Mouse (Mus musculus): ENCODE measurements around the gene Kalrn. TPM values are rescaled to one million over a fixed set of nuclear protein-coding genes. Genes with fewer than 3 reads are reported as not detected.
A peak's percentile ranks its signal among the peaks of the same experiment; 100 is the strongest.

The Kalrn gene
- total RNA-seq, 2 experiments from 2014 or later = 29.5 to 33.7 TPM

- no peak for DNase-seq
- intact Hi-C loops (cut with DNase I) = no loop called here
These were observed 541.2 kb downstream of the Kalrn start for GRCm38 (mm10) chr16:34032011-34032645.

- no peak for DNase-seq
- intact Hi-C loops (cut with DNase I) = no loop called here
These were observed 541.8 kb downstream of the Kalrn start for GRCm38 (mm10) chr16:34031565-34031964.

DNA sequence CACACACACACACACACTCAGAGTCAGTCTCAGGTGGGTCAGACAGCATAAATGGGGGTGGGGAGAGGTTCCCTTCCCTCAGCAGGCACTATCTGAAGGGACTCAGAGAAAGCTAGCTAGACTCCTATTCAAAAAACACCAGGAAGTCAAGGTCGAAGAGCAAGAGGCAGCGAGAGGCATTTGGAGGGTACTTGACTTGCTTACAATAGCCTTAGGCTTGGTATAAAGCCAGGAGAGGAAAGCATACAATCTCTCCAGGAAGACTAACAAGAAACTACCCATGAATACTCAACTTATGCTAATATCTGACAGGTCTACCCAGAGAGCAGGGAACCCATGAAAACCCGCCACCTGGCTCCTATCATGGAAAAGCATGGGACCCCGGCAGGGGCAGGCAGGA lies 543.0 kb downstream of the Kalrn start:
- no peak for DNase-seq
- intact Hi-C loops (cut with DNase I) = no loop called here

DNA sequence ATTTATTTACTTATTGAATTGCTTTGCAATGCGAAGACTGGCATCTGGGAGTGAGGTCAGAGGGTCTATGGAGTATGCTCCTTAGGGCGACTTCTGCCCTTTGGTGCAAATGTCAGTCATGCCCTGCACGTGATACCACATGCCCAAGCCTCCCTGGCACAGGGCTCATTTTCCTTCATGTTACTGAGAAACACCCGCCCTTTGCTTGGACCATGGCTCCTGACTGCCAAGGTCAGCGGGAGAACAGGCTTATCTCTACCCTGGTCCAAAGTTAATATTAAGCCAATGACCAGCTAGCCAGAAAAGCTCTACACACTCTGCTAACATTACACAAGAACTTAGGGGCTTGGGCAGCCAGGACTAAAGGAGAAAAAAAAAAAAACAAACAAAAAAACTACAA lies 543.5 kb downstream of the Kalrn start:
- intact Hi-C loops (cut with DNase I) = no loop called here
- peak; percentile 30 to 42 for DNase-seq

DNA sequence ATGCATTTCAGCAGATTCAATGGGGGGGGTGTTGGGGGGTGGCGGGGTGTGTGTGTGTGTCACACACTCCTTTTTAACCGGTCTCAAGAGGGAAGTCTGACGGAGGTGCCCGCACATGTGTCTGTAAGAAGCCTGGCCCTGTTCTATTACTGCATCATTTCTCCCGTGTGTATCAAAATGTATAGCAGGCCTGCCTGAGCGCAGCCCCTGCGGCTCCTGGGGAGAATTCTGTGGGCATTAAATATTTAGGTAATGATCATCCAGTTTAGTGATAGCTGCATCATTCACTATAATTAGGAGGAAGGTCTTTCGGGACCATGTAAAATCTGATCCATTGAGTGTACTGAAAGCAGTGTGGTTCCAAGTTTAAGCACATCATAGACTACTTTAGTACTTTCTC lies 556.1 kb downstream of the Kalrn start:
- DNase-seq = no peak
- intact Hi-C loops (cut with DNase I) = no loop called here

DNA sequence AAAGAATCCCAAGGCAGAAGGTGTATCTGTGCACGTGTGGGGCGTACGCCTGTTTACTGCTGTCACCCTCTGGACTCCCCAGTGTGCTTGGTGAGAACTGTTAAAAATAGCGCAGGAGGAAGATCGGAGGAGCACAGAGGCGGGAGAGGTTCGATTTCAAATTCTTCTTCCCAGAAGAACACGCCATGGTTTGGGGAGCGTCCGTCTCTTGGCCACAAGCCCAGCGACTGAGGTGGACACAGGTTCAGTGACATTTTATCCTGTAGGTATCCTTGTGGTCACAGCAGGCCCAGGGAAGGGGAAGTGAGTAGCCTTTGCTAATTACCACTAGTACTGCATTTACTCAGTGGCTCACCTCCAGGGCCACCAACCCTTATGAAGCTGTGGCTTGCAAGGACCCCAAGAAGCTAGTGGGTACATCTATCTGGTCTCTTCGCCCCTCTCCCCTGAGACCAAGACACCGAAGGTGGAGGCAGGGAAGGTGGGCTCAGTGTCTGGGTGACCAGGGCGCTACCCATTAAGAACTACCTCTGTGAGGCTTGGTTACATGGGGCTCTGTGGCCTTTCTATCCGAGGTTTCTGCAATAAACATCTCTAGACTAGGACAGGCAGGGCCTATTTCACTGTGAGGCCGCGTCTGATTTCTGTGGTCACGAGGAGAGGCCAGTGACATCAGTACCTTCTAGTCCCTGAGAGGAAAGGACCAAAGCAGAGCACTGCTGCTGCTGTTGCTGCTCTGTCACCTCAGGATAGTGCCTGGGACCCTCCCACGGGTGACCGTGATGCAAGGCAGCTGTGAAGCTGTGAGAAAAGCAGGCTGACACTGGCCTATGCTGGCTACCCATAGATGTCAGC lies 561.1 kb downstream of the Kalrn start:
- intact Hi-C loops (cut with DNase I) = loop anchor here (5.0 kb wide), 1 partner anchor 80 kb away; no protein-coding TSS in a partner anchor
- DNase-seq = no peak

DNA sequence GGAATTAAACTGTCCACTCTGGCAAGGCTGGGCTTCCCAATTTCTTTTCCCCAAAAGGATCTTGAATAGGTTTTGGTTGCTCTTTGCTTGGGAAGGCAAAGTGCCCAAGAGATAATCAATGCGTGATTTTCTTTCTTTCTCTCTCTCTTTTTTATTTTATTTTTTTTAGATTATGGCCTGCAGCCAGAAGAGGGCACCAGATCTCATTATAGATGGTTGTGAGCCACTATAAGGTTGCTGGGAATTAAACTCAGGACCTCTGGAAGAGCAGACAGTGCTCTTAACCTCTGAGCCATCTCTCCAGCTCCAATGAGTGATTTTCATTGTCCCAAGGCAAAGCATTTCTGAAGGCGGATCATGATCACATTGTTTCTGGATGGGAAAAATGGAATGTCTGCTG lies 563.8 kb downstream of the Kalrn start:
- intact Hi-C loops (cut with DNase I) = no loop called here

GRCm38 (mm10) chr16:34005986-34006385 lies 567.3 kb downstream of the Kalrn start:
- no peak for DNase-seq

More for the DNA sequence above, 563.8 kb downstream of the Kalrn start:
- DNase-seq = no peak

GRCm38 (mm10) chr16:34004128-34004578 lies 569.2 kb downstream of the Kalrn start:
- intact Hi-C loops (cut with DNase I) = no loop called here
- DNase-seq = peak; percentile 45 to 56

More at GRCm38 (mm10) chr16:34005986-34006385, 567.3 kb downstream of the Kalrn start:
- intact Hi-C loops (cut with DNase I) = no loop called here

GRCm38 (mm10) chr16:34003566-34004127 lies 569.7 kb downstream of the Kalrn start:
- intact Hi-C loops (cut with DNase I) = no loop called here
- DNase-seq = no peak

DNA sequence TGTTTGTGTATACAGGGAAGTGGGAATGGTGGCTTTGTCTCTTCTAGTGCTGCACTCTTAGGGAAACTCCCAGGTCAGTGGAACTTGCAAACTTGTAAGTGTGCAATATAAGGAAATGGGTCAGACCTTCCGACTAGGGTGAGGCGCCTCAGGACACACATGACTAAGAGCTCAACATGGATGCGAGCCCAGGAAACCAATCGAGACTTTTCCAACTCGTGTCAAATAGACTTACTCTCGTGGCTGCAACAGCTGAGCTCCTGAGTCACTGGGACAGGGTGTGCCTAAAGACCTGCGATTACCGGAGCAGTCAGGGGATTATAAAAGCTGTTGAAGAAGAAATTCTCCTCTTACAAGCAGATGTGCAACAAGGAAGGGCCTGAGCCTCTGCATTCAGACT lies 572.6 kb downstream of the Kalrn start:
- intact Hi-C loops (cut with DNase I) = loop anchor here (1.0 kb wide), 1 partner anchor 112 kb away; no protein-coding TSS in a partner anchor
- DNase-seq = peak in 1 of 2 experiments; percentile 22

DNA sequence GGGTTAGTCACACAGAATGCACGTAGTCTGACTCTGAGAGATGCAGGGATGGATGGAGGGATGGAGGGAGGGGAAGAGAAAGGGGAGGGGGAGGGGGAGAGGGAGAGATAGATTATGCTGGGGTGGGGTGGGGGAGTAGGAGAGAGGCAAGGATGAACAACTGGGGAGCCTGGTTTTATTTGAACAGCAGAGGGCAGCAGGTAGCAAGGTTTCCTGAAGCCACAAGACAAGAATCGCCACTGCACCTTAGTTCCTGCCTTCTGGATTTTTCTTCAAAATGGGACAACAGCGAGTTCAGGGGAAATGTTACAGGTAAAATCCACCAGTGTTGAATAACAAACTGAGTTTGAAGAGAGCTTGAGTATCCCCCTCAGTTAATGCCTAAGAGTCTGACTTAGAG lies 573.9 kb downstream of the Kalrn start:
- DNase-seq = peak; percentile 52 to 75
- intact Hi-C loops (cut with DNase I) = no loop called here

DNA sequence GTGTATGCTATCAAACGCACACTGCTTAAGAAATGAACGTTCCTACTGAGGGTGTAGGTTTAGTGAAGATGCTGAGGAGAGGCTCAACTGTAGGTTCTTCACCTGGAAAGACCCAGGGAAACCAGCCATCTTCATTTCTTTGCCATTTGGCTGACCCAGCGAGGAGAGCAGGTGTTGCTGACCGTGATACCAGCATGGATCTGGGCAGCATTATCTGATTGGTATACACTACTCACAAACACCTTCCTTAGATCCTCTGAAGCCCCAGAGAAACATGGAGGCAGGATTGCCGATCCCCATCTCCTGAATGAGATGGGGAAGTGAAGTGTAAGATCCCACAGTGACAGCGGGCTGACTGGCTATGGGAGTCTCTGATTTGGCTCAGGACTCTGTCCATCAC lies 575.3 kb downstream of the Kalrn start:
- DNase-seq = no peak
- intact Hi-C loops (cut with DNase I) = no loop called here

- peak; percentile 55 to 73 for DNase-seq
- intact Hi-C loops (cut with DNase I) = loop anchor here (1.0 kb wide), 1 partner anchor 118 kb away; no protein-coding TSS in a partner anchor
These were observed 577.3 kb downstream of the Kalrn start for GRCm38 (mm10) chr16:33996030-33996429.

GRCm38 (mm10) chr16:33995496-33995895 lies 577.8 kb downstream of the Kalrn start:
- intact Hi-C loops (cut with DNase I) = no loop called here
- DNase-seq = no peak

DNA sequence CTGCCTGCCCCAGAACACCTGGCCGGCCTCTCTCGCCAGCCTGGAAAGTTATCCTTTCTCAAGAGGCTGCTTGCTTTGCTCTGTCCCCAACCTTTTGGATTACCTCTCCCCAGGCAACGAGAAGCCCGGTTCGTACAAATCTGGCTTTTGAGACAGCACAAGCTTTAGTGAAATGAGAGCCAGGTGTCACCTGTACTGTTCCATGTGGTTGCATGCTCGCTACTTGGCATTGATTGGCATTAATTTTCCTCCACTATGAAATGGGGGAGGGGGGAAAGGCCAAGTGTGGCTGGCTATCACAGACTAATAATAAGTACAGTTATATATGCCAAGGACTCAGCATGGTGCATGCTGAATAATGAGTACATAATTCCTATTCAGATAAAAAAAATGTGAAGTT lies 579.0 kb downstream of the Kalrn start:
- DNase-seq = no peak
- intact Hi-C loops (cut with DNase I) = no loop called here

DNA sequence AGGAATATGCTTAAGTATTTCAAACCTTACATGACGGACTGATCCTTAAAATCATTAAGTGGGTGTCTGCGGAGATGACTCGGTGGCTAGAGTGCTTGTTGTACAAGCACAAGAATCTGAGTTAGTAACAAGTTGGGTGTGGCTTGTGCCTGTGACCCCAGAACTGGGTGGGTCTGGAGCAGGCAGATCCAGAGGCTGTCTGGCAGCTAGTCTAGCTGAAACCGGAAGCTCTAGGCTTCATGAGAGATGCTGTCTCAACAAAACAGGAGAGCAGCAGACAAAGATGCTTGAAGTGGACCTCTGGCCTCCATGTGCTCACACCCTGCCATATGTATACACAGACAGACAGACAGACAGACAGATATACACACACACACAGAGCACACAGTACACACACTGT lies 582.6 kb downstream of the Kalrn start:
- intact Hi-C loops (cut with DNase I) = no loop called here
- no peak for DNase-seq

DNA sequence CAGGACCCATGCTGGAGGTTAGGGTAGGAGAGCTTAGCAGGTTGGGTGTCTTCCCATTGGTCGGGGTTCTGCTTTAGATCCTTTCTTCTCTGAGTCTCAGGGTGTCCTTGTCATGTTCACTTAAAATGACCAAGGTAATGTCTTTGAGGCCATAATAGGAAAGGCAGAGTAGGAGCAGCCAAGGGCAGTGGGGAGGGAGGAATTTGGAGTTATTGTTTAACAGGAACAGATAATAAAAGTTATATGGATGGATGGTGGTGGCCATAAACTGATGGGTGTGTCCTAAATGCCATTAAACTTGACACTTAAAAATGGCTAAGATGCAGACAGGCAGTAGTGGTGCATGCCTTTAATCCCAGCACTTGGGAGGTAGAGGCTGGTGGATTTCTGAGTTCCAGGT lies 584.2 kb downstream of the Kalrn start:
- no peak for DNase-seq
- intact Hi-C loops (cut with DNase I) = no loop called here

DNA sequence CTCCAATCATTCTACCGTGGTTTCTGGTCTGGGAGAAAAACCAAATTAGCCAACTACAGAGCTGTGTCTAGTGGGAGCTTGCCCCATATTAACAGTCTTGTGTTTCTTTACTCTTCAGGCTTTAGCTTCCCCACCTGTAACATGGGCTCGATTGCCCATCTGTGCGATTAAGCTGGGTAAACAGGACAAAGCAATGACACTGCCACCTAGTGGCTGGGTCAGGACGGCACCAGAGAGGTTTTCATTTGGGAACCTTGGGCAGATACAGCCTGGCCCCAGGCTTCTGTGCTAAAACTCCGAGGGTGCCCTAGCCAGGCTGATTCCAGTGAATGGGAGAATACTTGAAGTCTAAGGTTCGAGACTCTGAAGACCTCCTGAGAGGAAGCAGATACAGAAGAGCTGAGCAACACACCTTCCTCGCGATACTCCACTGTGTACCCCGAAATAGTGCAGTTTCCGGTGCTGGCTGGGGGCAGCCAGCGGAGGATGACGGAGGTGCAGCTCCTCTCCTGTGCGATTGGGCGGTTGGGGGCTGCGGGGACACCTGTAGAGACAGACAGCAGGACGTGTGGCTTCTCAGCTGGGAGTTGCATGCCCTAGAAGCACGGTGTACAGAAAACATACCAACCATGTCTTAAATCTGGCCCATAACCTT lies 584.8 kb downstream of the Kalrn start:
- DNase-seq = peak; percentile 67 to 77
- intact Hi-C loops (cut with DNase I) = loop anchor here (1.0 kb wide), 1 partner anchor 167 kb away; no protein-coding TSS in a partner anchor

DNA sequence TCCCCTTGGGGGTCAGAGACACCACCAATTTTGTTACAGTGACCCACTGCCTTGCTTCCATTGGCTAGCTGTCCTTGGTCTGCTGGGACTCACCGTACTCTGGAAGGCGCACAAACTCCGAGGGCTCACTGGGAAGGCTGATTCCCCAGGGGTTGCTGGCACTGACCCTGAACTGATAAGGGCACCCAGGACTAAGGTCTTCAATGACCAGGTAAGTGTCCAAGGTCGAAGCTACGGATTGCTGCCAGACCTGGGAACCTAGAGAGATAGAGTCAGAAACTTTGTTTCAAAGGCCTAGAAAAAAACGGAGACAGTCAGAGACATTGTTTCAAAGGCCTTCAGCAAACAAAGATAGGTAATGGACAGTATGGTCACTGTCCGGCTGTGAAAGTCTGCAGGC lies 586.3 kb downstream of the Kalrn start:
- intact Hi-C loops (cut with DNase I) = no loop called here
- no peak for DNase-seq

- no peak for DNase-seq
- intact Hi-C loops (cut with DNase I) = no loop called here
These were observed 588.0 kb downstream of the Kalrn start for GRCm38 (mm10) chr16:33985372-33985771.

Measured in heart, postnatal 14 days (tissue).